Mouse (Mus musculus) stomach, postnatal 0 days (tissue): ENCODE measurements around the gene Sart3.

ENCODE experiments used
- CTCF ChIP-seq: IDR thresholded peaks from 2 replicates; pipeline ENCODE4 v1.5.1; 2016; ENCODE audit warnings: antibody characterized with exemption, low read depth, mild to moderate bottlenecking, moderate library complexity
- EP300 ChIP-seq: optimal IDR thresholded peaks from 2 replicates; pipeline ENCODE3; 2016; ENCODE audit warnings: antibody characterized with exemption

- TF ChIP-seq CTCF (no peak), EP300 (no peak)
These were observed 24.3 kb upstream of the Sart3 start for GRCm38 (mm10) chr5:113796401-113797148.
